Mouse (Mus musculus) olfactory bulb, adult 2 months (tissue): ENCODE measurements around the gene Fbxw11.

Source experiments
- CTCF ChIP-seq: fragments of 200-500 bp; IDR thresholded peaks from 2 replicates; pipeline ENCODE4 v1.5.1; 2012; ENCODE audit warnings: low read depth, mild to moderate bottlenecking, low read length, moderate library complexity; ENCODE audit not compliant: insufficient read depth
- POLR2A ChIP-seq: fragments of 200-500 bp; IDR thresholded peaks from 2 replicates; pipeline ENCODE4 v1.6.1; 2012; ENCODE audit warnings: mild to moderate bottlenecking, low read depth, low read length, moderate library complexity; ENCODE audit not compliant: insufficient read depth

DNA sequence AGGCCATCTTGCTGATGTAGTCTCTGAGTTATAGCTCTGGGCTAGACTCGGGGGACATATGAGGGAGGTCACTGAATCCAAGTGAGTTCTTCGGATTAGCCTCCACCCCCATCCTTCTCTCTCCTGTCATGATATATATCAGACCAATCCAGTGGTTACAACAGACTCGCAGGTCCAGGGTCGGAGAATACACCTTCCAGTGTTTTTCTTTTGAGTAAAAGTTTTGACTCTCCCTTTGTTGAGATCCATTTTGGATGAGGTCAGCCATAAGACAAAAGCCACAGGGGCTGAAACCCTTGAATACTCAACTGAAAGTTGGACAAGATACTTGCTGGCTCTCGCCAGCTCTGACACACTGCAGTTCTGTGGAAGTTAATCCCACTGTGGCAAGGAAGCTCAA, 143.7 kb downstream of the Fbxw11 start:
- TF ChIP-seq CTCF (no peak), POLR2A (no peak)
